Mouse (Mus musculus) urinary bladder, postnatal 14 days (tissue): ENCODE measurements around the gene Fbxw5.

Experiments
- DNase-seq: peaks from one replicate; pipeline ENCODE4 v3.0.0; 2021; ENCODE audit warnings: low spot score

Fbxw5 gene

DNA sequence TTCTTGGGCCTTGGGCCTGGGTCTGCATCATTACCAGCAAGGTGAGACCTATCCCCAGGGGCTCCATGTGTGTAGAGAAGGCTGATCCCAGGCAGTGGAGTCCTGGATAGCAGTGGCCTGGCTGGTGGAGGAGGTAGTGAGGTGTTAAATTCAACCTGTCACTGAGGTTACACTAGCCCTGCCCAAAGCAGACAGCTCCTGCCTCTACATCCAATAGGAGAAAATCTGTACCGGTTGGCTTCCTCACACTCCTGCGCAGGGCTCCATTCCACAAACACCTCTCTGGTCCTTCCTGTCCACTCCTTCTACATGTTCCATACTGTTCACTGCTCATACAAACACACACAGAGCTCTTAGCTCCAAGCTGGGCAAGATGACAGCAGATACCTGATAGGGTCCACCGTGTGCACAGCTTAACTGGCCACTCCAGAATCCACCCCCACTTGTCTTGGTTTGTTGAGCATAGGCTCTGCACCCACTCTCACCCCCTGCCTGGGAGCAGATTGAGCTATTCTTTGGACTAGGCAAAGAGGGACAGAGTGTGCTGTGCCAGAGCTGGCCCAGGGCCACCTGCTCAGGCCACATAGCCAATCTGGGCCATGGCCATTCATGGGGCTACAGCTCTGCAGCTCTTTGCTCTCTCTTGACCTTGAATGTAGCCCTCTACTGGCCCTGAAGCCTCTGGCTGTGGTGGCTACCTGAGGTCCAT is 22.4 kb upstream of the Fbxw5 start:
- DNase-seq: no peak

DNA sequence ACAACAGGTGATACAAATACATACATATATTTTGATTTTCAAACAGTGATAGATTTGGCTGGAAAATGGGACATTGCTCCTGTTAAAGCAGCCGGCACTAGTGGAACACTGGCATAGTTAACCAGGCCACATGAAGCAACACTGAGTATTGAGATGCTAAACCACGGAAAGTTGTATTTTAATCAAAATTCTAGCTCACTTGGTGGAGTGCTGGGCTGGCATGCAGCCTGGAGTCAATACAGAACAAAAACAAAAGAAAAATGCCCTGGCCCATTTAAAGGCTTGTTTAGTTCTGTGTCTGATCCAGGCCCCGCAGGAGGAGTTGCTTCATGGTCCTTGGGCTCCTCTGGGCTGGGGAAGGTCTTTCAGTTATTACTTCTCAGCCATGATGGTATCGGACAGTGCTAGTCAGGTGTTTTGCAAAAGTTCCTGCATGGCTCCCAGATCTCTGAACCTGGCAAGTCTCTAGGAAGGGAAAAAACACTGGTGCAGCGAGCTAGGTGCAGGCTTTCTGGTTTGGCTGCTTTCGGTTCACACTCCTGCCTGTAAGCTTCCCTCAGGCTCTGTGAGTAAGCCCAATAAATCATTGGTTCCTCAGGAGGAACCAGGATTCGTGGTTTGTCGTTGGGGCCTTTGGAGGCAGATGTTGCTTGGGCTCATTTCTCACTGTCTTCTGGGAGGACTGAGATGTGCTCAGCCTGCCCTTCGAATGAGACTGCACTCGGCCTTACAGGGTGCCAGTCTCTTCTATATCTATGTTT is 20.8 kb upstream of the Fbxw5 start:
- peak; percentile 43 for DNase-seq

DNA sequence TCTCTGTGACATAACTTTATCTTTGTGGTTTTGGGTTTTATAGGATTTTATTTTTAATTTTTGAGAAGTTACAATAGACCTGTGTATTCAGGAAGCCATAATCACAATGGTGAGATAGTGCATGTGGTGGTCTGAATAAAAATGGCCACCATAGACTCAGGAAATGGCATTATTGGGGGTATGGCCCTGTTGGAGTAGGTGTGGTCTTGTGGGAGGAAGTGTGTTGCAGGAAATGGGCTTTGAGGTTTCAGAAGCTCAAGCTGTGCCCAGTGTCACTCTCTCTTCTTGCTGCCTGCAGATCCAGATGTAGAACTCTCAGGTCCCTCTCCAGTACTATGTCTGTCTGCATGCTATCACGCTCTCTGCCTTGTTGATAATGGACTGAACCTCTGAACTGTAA is 20.0 kb upstream of the Fbxw5 start:
- no peak for DNase-seq

DNA sequence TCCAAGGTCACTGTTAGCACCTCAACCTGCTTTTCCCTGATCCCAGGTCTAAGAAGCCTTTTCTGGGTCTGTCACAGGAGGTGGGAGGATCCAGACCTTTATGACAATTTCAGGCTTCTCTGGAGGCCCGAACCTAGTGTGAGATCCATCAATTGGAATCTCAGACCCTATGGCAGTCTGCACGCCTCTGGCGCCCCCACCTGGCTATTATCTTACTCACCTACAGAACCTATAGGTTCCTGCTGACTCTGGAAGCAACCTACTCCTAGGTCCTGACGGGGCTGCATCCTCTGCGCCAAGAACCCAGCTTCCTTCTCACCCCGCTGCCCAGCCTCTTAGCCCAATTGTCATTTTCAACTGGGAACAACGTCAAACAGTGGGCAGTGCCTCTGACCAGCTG is 17.6 kb upstream of the Fbxw5 start:
- peak; percentile 56 for DNase-seq

DNA sequence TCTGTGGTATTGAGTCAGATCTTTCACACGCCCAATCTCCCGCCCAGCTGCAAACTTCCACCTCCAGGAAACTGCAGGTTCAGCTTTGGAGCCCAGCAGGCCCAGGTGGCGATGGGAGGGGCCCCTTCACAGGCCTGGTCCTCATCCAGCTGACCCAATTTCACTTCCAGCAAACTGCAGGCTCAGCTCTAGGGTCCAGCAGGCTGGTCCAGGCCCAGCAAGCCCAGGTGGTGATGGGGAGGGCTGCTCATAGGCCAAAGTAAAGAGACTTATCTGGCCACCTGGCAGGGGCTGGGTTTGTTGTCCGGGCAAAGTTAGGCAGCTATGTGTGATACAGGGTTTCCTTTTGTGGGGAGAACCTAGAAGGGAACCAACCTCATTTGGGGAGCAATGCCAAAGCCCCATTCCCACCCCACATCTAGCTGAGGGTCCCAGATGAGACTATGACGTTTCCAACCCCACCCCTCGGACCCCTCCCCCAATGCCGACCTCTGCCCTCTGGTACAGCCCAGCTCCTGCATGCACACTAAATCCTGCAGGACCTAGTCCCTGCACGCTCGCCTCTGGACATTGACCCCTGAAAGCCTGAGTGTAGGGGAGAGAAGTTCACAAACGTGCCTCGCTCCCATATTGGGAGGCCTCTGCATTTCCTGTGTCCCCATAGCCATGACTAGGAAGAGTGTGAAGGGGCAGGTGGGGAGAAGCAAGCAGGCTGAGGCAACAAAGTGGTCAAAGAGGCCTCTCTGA is 15.5 kb upstream of the Fbxw5 start:
- DNase-seq: no peak

DNA sequence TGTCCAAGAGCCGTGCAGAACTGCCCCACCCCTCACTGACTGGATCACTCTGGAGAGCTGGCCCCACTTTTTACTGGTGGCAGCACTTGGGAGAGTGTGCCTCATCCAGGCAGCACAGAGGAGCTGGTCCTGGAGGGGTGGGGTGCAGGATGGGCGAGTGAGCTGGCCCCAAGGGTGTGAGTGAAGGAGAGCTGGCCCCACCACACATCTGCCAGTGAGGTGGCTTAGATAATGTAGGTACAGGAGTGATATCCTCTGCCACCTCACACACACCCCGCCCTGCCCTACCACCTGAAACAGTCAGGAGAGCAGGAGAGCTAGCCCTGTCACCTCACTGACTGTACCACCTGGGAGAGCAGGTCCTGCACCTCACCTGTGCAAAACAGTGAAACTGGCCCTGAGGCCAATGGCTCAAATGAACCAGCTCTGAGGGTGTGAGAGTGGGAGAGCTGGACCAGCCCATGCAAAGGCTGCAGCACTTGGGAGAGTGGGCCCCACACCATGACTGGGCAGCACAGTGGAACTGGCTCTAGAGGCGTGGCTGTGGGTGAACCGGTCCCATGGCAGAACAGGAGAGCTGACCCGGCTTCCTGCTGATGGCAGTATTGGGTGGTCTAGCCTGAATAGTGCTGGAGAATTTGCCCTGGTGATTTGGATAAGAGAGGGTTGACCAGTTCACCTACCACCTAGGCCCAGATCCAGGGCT is 12.4 kb upstream of the Fbxw5 start:
- no peak for DNase-seq

DNA sequence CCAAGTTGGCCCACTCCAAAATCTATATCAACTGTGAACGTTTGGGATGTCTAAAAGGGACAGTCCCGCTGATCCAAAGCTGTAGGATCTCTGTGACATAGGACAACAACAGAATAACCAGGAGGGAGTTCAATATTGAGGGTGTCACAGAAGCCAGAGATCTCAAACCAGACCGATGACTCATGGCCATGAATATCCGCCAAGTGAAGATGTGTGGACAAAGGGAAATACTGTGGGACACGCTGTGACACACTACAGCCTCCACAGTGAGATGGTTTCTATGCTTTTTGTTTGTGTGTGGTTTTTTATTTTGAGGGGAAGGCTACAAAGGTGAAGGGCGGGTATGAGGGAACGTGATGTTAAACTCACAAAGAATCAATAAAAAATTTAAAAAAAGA is 11.9 kb upstream of the Fbxw5 start:
- no peak for DNase-seq

DNA sequence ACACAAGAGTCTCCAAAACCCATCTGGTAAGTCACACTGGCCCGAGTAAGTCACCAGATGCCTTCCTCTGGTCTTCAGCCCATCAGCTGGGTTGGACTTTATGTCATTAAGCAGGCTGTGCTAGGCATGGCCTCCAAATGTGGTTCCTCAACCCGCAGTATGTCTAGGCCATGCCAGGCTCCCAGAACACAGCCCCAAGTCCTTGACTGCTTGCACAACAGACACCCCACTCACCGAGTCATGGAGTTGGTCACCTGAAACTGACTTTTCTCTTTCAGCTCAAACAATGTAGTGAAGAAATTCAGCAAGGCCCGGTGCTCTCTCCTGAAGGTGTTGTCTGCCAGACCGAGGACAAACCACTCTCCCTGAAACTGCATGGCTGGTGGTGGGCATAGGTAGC is 7.6 kb upstream of the Fbxw5 start:
- no peak for DNase-seq

DNA sequence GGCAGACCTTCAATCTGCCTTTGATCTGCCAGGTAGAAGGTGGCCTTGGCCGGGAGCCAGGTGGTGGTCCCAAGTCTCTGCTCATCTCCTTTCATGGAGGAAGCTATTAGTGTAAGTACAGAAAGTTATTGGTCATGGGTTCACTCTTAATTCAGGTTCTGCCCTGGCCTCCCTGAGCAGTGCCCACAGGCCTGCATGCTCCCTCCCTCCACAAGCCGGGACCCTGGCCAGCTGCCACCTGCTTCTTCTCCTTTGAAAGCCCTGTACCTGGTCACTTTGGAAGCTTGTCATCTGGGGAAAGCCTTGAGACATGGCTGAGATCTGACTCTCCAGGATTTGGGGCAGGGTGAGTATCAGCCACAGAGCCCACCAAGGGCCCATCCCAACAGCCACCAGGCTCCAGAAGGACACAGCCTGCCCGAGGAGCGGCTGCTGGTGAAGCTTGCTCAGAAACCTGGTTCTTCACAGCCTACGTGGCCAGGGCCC is 7.0 kb upstream of the Fbxw5 start, which contains the start of gene Lcn12:
Gene Lcn12, minus strand, starts transcription at position 436 of the 486 bp plus-strand sequence.
- DNase-seq: peak; percentile 42

DNA sequence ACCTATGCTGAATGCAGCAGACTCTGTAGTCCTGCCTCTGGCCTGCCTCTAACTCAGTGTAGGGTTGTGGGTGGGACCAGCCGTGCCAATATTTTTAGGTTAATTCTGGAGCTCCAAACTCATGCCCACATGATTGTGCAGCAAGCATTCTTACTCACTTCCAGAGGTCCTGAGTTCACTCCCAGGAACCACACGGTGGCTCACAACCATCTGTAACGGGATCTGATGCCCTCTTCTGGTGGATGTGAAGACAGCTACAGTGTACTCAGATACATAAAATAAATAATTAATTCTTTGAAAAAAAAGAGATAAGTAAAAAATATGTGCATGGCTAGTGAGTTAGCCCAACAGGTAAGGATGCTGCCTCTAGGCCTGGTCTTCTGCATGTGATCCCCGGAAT is 4.1 kb upstream of the Fbxw5 start:
- DNase-seq: no peak

DNA sequence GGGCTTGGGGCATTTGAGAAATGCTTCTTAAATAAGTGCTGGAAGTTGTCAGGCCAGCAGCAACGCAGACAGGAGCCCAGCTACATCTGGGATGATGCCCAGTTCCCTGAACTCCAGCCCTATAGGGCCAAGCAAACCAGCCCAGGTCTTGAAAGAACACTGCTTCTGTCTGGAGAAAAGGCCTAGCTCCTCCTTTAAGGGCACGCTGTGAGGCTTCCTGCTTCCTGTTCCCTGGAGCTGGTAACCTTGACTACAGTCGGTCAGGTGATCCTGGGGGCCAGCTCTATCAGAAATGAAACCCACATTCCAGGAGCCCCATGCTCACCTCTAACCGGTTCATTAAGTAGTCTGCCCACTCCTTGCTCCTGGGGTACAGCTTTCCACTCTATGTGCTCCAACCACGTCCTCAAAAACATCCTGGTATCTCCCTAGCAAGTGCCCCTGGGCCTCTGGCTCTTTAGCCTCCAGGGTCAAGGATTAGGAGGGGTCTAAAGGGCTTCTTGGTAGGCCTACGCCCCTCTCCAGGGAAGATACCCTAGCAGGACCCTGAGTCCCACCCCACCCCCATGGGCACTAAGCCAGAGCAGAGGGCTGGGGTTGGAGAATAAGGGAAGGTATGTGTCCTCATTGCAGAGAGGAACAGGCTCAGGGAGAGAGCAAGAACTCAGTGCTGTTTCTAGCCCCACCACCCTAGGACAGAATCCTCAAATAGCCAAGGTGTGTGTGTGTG is 2.5 kb upstream of the Fbxw5 start:
- no peak for DNase-seq

DNA sequence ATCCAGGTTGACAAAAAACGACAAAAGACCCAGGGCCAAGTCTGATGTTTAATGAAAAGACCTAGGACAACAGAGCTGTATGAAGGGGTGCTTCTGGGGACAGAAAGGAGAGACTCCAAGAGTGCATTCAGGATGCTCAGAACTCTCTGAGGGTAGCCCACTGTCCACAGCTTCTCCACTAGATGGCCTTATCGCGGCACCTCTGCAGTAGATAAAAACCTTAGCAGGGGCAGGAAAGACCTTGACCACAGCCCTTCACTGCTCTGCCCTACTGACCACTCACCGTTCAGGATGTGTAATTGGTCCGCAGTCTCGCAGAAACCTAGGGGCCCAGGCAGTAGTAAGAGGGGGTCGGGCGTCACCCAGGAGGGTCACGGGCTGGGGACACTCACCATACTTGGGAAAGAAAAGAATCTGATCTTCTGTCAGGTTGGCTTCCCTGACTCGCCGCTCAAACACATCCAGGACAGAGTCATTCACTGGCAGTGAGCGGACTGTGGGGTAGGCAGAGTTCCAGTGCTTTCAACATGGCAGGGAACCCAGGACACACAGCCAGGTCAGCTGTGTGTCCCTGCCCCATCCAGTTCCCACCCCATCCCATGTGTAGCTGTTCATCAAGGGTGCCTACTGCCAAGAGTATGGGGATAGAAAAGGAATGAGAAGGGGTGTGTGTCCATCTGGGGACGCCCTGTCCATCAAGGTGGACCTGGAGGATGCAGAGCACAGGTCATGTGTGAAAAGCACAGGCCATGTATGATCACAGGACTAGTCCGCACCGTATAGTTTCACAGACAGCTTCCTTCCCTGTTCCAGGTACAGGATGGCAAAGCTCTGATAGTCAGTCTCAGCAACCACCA is 1.7 kb upstream of the Fbxw5 start:
- DNase-seq: no peak

DNA sequence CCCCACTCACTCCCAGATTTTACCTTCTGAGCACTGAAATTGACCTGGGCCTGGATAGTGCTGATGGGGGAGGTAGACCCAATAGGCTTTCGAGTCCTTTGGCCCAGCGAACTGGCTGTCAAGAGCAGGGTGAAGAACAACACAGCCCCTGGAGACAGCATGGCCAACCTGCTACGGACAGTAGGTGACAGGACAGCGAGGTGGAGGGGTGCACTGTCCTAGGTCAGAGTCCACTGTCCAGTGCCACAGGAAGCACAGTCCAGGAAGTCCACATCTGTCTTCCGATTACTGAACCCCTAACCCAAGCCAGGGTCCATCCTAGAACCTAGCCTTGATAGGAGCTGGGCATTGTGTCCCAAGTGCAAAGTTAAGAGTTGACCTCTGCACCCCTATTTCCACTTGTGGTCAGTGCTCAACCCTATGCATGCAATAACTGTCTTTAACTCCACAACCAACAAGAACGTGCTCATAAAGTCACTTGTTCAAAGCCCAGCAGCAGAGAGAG is 427 bp upstream of the Fbxw5 start:
- DNase-seq: no peak

DNA sequence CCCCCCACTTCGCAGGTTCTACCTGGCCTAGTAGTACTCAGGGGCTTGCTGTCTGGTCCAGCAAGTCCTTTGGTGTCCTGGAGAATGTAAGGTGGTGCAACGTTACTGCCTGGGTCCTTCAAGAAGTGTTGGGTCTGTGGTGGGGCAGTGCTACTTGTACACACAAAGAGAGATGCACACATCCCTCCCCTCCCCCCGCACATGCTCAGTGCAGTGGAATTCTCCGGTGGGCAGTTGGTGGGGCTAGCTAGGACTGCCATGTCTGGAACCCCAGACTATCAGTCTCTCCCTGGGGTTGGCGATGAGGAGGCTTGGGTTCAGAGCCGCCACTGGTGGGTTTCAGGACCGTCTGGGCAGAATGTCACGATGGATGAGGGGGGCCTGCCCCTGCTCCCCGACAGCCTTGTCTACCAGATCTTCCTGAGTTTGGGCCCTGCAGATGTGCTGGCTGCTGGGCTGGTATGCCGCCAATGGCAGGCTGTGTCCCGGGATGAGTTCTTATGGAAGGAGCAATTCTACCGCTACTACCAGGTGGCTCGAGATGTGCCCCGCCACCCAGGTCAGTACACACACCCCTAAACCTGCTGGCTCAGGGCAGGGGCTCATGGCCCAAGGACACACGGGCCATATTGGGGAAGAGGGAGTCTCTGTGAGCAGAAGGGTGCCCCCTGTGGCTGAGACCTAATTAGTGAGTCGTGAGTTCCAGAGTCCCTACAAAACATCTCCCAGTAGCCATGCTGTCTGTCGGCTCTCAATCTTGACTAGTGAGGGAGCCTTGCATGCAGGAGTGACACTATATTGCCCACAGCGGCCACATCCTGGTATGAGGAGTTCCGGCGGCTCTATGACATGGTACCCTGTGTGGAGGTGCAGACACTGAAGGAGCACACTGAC is 1.3 kb downstream of the Fbxw5 start, which contains the start of gene C8g:
Gene C8g, minus strand, starts transcription at position 127 of the 894 bp plus-strand sequence.
- no peak for DNase-seq

DNA sequence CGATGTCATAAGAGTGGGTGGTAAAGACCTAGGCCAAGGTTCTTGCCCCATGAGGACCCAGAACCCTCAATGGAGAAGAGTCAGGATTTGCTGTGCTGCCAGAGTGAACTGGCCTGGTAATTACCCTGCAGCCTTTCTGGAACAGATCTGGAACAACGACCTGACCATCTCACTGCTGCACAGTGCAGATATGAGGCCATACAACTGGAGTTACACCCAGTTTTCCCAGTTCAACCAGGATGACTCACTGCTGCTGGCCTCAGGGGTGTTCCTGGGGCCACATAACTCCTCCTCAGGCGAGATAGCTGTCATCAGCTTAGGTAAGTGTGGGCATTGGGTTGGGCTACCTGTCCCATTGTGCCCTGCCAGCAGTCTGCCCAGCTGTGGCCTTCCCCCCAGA is 2.2 kb downstream of the Fbxw5 start:
- DNase-seq: no peak

DNA sequence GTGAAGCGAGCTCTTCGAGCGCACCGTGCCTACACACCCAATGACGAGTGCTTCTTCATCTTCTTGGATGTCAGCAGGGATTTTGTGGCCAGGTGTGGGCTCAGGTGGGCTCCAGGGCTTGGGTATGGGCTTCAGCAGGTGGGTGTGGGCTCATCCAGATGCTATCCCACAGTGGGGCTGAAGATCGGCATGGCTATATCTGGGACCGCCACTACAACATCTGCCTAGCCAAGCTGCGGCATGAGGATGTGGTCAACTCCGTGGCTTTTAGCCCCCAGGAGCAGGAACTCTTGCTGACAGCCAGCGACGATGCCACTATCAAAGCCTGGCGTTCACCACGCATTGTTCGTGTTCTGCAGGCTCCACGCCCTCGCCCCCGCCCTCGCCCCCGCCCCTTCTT is 4.0 kb downstream of the Fbxw5 start:
- no peak for DNase-seq

DNA sequence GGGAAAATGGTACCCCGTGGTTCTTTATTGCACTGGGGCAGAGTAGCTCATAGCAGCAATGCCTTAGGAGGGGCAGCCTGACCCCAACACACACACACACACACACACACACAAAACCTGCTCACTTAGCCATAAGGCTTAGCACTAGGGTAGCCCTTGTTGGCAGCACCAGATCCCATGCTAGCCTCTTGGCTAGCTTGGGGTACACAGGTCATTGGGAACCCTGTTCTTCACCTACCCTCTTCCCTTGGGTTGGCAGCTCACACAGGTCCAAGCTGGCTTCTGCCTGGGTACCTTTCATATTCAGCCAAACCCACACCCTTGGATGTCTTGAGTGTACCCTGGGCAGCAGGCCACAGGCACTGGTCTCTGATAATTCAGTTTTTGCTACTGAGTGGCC is 4.5 kb downstream of the Fbxw5 start:
- no peak for DNase-seq

DNA sequence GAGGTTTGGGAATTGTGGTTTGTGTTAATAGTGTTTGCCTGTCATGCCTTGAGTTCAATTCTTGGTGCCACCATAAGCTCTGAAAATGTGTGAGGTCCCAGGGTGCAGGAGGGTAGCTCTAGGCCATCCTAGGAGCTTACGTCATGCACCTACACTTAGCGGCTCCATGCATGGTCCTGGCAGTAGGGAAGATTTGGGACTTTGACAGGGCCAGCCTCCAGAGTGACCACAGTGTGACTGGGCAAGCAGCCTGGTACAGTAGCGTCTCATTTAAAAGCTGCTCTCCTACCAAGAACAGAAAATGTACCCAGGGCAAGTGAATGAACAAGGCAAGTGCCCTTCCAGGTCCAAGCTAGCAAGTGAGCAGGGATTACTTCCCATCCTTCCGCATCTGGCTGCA is 5.3 kb downstream of the Fbxw5 start:
- no peak for DNase-seq

DNA sequence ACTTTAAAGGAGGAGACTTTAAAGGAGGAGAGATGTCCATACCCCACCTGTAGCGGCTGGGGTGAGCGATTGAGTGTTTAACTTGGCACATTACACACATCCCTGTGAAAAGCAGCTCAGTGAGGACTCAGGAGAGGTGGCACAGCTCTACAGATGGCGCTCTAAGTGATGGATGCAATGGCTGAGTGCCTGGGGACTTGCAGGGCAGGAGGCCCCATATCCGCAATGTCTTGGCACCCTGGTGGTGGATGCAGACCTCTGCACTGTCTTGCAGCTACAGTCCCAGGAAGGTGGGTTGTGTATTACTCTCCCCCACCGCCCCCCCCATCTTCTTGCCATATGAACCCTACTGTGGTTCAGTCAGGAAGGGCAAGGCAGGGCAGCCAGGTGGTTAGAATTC is 6.4 kb downstream of the Fbxw5 start:
- DNase-seq: no peak
